Mouse (Mus musculus) kidney, postnatal 0 days (tissue): ENCODE data around the gene Lnx1. TPM values are rescaled to one million over a fixed set of nuclear protein-coding genes. Genes with fewer than 3 reads are reported as not detected.
A peak's percentile ranks its signal among the peaks of the same experiment; 100 is the strongest.

Experiments used
- ATAC-seq: fragments of 200-750 bp; cut with Nextera tagmentation; replicated peaks from 2 replicates; pipeline ENCODE4 v1.8.0; 2017; ENCODE audit warnings: low read depth, moderate number of reproducible peaks, moderate TSS enrichment, moderate library complexity; ENCODE audit not compliant: low FRiP score
- DNase-seq: peaks from one replicate; pipeline ENCODE4 v3.0.0-alpha.2; 2016; ENCODE audit warnings: low spot score
- H3K27ac ChIP-seq: fragments of 300-500 bp; sonication (generic); 2 replicates; pipeline ENCODE4 v1.5.1; 2014; ENCODE audit warnings: mild to moderate bottlenecking
- H3K27me3 ChIP-seq: fragments of 300-500 bp; sonication (generic); 2 replicates; pipeline ENCODE4 v1.6.1; 2014; ENCODE audit warnings: low read length, mixed read lengths; ENCODE audit not compliant: insufficient read depth
- H3K36me3 ChIP-seq: fragments of 300-500 bp; sonication (generic); 2 replicates; pipeline ENCODE4 v1.6.1; 2014; ENCODE audit warnings: low read length, mixed read lengths; ENCODE audit not compliant: insufficient read depth
- H3K4me1 ChIP-seq: fragments of 300-500 bp; sonication (generic); replicated peaks from 2 replicates; pipeline ENCODE4 v1.6.1; 2014; ENCODE audit warnings: antibody characterized with exemption, low read length, mixed read lengths; ENCODE audit not compliant: insufficient read depth
- H3K4me2 ChIP-seq: fragments of 300-500 bp; sonication (generic); 2 replicates; pipeline ENCODE4 v1.6.1; 2014; ENCODE audit warnings: mild to moderate bottlenecking, low read length, moderate library complexity, mixed read lengths
- H3K4me3 ChIP-seq: fragments of 300-500 bp; sonication (generic); replicated peaks from 2 replicates; pipeline ENCODE4 v1.5.1; 2014; ENCODE audit warnings: low read depth, low read length
- H3K9ac ChIP-seq: fragments of 300-500 bp; sonication (generic); 2 replicates; pipeline ENCODE4 v1.6.1; 2014; ENCODE audit warnings: low read depth, low read length
- H3K9me3 ChIP-seq: fragments of 300-500 bp; sonication (generic); replicated peaks from 2 replicates; pipeline ENCODE4 v1.6.1; 2016; ENCODE audit warnings: low read length, inconsistent platforms, mixed read lengths
- CTCF ChIP-seq: IDR thresholded peaks from 2 replicates; pipeline ENCODE4 v1.5.1; 2016; ENCODE audit warnings: antibody characterized with exemption, low read depth, mild to moderate bottlenecking, moderate library complexity
- WGBS: fragments of 180-500 bp; shearing (Covaris S2); extraction: QIAGEN DNeasy Blood & Tissue Kit; methylation state at CpG from one replicate; pipeline ENCODE4 v1.1.7; 2014; 5-methylcytosine and 5-hydroxymethylcytosine counted together
- polyA plus RNA-seq: library from polyadenylated mRNA; unstranded; fragments of >200 nt; fragmentation: Nextera tagmentation; extraction: Ambion mirVana; gene quantifications from 2 replicates; pipeline ENCODE4 v1.2.1, GENCODE M21; 2015

Lnx1 gene
- polyA plus RNA-seq: 3.5 and 3.9 TPM in 2 replicates

GRCm38 (mm10) chr5:74702766-74703165 lies at the start of gene Lnx1:
Gene Lnx1 (minus strand): TSS chr5:74702912.
- TF ChIP-seq CTCF: no peak
- 61% methylated on average over 11 of the region's 11 CpGs for WGBS
- H3K27ac ChIP-seq: peak within 1 kb of the TSS; percentile 36; the same call in 1 of the 2 replicates
- no peak within 1 kb of the TSS for H3K4me3 ChIP-seq
- no peaks in the 10 kb centered on the region for H3K27me3 ChIP-seq
- ATAC-seq: no peak; the same call in 1 of the 2 replicates
- DNase-seq: no peak
- no peaks in the 10 kb centered on the region for H3K36me3 ChIP-seq
- H3K4me1 ChIP-seq: 0 out of 2 replicates have a peak, but pooled peaks cover 4% of the 10 kb centered on the region
- H3K9ac ChIP-seq: no peak within 1 kb of the TSS
- peak within 1 kb of the TSS; percentile 61; the same call in 1 of the 2 replicates for H3K4me2 ChIP-seq
- no peaks in the 10 kb centered on the region for H3K9me3 ChIP-seq

- Histone ChIP-seq H3K4me2 (no peak overlapping the region), H3K4me1 (no peaks in the 10 kb centered on the region), H3K9ac (no peak overlapping the region), H3K27me3 (no peaks in the 10 kb centered on the region), H3K27ac (no peak overlapping the region), H3K36me3 (no peaks in the 10 kb centered on the region), H3K4me3 (no peak overlapping the region), H3K9me3 (no peaks in the 10 kb centered on the region)
- no peak for TF ChIP-seq CTCF
- 78% methylated on average over 5 of the region's 5 CpGs for WGBS
- ATAC-seq (no peak), DNase-seq (no peak)
Measured at GRCm38 (mm10) chr5:74750501-74750900, 47.8 kb upstream of the Lnx1 start.

- H3K4me3 ChIP-seq: no peak overlapping the region
- no peak overlapping the region for H3K4me2 ChIP-seq
- DNase-seq: no peak
- ATAC-seq: no peak
- no peaks in the 10 kb centered on the region for H3K4me1 ChIP-seq
- H3K9me3 ChIP-seq: no peaks in the 10 kb centered on the region
- H3K36me3 ChIP-seq: no peaks in the 10 kb centered on the region
- no peak for TF ChIP-seq CTCF
- WGBS: 88% methylated on average over 3 of the region's 3 CpGs
- H3K27ac ChIP-seq: no peak overlapping the region
- no peak overlapping the region for H3K9ac ChIP-seq
- H3K27me3 ChIP-seq: no peaks in the 10 kb centered on the region
Measured at GRCm38 (mm10) chr5:74747476-74747875, 44.8 kb upstream of the Lnx1 start.

- H3K27ac ChIP-seq: no peak overlapping the region
- DNase-seq (peak; percentile 31), ATAC-seq (no peak)
- H3K9me3 ChIP-seq: no peaks in the 10 kb centered on the region
- no peak overlapping the region for H3K4me2 ChIP-seq
- H3K27me3 ChIP-seq: no peaks in the 10 kb centered on the region
- WGBS: 63% methylated on average over 9 of the region's 9 CpGs
- TF ChIP-seq CTCF: no peak
- no peak overlapping the region for H3K9ac ChIP-seq
- H3K36me3 ChIP-seq: no peaks in the 10 kb centered on the region
- no peak overlapping the region for H3K4me3 ChIP-seq
- no peaks in the 10 kb centered on the region for H3K4me1 ChIP-seq
Measured at GRCm38 (mm10) chr5:74740951-74741350, 38.2 kb upstream of the Lnx1 start.

GRCm38 (mm10) chr5:74739435-74739834 lies 36.7 kb upstream of the Lnx1 start:
- H3K36me3 ChIP-seq: no peaks in the 10 kb centered on the region
- peak; percentile 31 for DNase-seq
- TF ChIP-seq CTCF: no peak
- no peak overlapping the region for H3K4me2 ChIP-seq
- no peak overlapping the region for H3K9ac ChIP-seq
- ATAC-seq: no peak
- H3K27me3 ChIP-seq: no peaks in the 10 kb centered on the region
- H3K4me3 ChIP-seq: no peak overlapping the region
- H3K27ac ChIP-seq: no peak overlapping the region
- no peaks in the 10 kb centered on the region for H3K9me3 ChIP-seq
- H3K4me1 ChIP-seq: no peaks in the 10 kb centered on the region
- WGBS: 32% methylated on average over 12 of the region's 12 CpGs

GRCm38 (mm10) chr5:74738312-74738711 lies 35.6 kb upstream of the Lnx1 start:
- no peak; the same call in none of the 2 replicates for TF ChIP-seq CTCF
- peak; percentile 93 for ATAC-seq
- no peaks in the 10 kb centered on the region for H3K9me3 ChIP-seq
- no peak overlapping the region for H3K9ac ChIP-seq
- no peak overlapping the region for H3K4me2 ChIP-seq
- peak; percentile 50 for DNase-seq
- 70% methylated on average over 3 of the region's 3 CpGs for WGBS
- H3K27ac ChIP-seq: peak overlapping the region; percentile 20; the same call in 1 of the 2 replicates
- no peaks in the 10 kb centered on the region for H3K36me3 ChIP-seq
- no peaks in the 10 kb centered on the region for H3K4me1 ChIP-seq
- H3K27me3 ChIP-seq: no peaks in the 10 kb centered on the region
- H3K4me3 ChIP-seq: no peak overlapping the region
